Mouse (Mus musculus): ENCODE results near the gene Zkscan2.

Gene Zkscan2

GRCm38 (mm10) chr7:123431206-123431605 lies 69.0 kb downstream of the Zkscan2 start:
- no peak for DNase-seq (ENCODE audit: low spot score)

GRCm38 (mm10) chr7:123430411-123430705 lies 69.9 kb downstream of the Zkscan2 start:
- DNase-seq (ENCODE audit: low spot score), result no peak

GRCm38 (mm10) chr7:123429624-123430410 lies 70.4 kb downstream of the Zkscan2 start:
- DNase-seq (ENCODE audit: low spot score), result no peak
